Mouse (Mus musculus): ENCODE results near the gene Fbxw17. TPM values are rescaled to one million over a fixed set of nuclear protein-coding genes. Genes with fewer than 3 reads are reported as not detected.
"Not testable (repeated sequence)": the region's sequence is repeated elsewhere in the genome, so short reads cannot be mapped to it uniquely, and the experiment has no call there.

Fbxw17 gene
- polyA plus RNA-seq (2017; shearing (Covaris generic)), result 10 to 100 TPM; 34.1 to 46.1 (median 41.4) TPM

- ATAC-seq, result peak; percentile 94
Observed at GRCm38 (mm10) chr13:50417389-50418183, at the start of gene Fbxw17. Gene Fbxw17, plus strand, starts transcription at chr13:50417864.

- ATAC-seq, result not testable (repeated sequence)
Observed at GRCm38 (mm10) chr13:50372934-50373705, 44.5 kb upstream of the Fbxw17 start.

GRCm38 (mm10) chr13:50389146-50389545 lies 28.5 kb upstream of the Fbxw17 start:
- ATAC-seq, result not testable (repeated sequence)

GRCm38 (mm10) chr13:50418421-50418820 lies 757 bp downstream of the Fbxw17 start:
- no peak for ATAC-seq

- ATAC-seq, result no peak
Observed at GRCm38 (mm10) chr13:50423625-50424209, 6.1 kb downstream of the Fbxw17 start.

- no peak for ATAC-seq
Observed at GRCm38 (mm10) chr13:50424517-50424916, 6.9 kb downstream of the Fbxw17 start.

GRCm38 (mm10) chr13:50426686-50427085 lies 9.0 kb downstream of the Fbxw17 start:
- ATAC-seq, result no peak

GRCm38 (mm10) chr13:50443812-50444211 lies 26.1 kb downstream of the Fbxw17 start, which contains the start of gene Gm47429:
Gene Gm47429, minus strand, starts transcription at chr13:50443912.
- ATAC-seq, result no peak

GRCm38 (mm10) chr13:50445261-50445660 lies 27.6 kb downstream of the Fbxw17 start:
- ATAC-seq, result no peak

- not testable (repeated sequence) for ATAC-seq
Observed at GRCm38 (mm10) chr13:50452266-50452665, 34.6 kb downstream of the Fbxw17 start.

GRCm38 (mm10) chr13:50453426-50453825 lies 35.8 kb downstream of the Fbxw17 start:
- no peak for ATAC-seq

GRCm38 (mm10) chr13:50460433-50460832 lies 42.8 kb downstream of the Fbxw17 start:
- ATAC-seq, result not testable (repeated sequence)

GRCm38 (mm10) chr13:50464621-50465562 lies 47.2 kb downstream of the Fbxw17 start:
- ATAC-seq, result no peak

GRCm38 (mm10) chr13:50467007-50467406 lies 49.3 kb downstream of the Fbxw17 start, which contains the start of gene Nutm2:
Gene Nutm2, plus strand, starts transcription at chr13:50467307.
- no peak for ATAC-seq

Other genes with a start within 250 kb of the Fbxw17 start
- not detected for gene Gm906, start 167.6 kb upstream of the Fbxw17 start, polyA plus RNA-seq (2017; shearing (Covaris generic))
- gene Gm47429, start 26.0 kb downstream of the Fbxw17 start, polyA plus RNA-seq (2017; shearing (Covaris generic)), result not detected
- not detected for gene Nutm2, start 49.4 kb downstream of the Fbxw17 start, polyA plus RNA-seq (2017; shearing (Covaris generic))
- gene Gm904, start 225.4 kb downstream of the Fbxw17 start, polyA plus RNA-seq (2017; shearing (Covaris generic)), result not detected